8 mouse cellular contexts compared by ENCODE assay signal in the genomic region with DNA sequence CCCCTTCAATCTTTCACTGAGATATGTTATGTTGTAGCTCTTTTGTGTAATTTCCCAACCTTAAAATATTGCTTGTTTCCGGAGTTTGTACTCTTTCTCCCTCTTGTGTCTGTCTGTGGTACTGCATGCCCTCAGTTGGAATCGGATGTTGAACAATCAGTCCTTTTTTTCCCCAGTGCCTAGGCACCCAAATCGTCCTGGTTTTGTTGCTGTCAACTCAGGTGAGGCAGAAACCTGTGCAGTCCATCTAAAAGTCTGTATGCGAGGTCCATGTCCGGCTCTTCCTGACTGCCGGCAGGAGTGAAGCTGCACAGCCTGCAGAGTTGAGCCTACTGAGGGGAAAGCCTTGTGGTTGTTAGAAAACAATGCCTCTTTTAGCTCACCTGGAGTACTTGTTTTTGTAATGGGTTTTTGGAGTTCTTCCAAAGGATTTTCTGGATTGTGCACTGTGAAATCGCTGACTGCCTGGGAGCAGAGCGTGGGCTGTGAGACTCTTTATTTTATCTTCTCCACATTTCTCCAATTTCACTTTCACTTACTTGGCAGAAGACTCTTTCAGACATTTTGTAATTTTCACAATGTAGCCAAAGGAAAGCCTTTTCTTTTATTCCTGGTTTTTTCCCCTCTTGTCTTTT. TPM values are rescaled to one million over a fixed set of nuclear protein-coding genes. Genes with fewer than 3 reads are reported as not detected.
DNase-seq lines count a peak whose midpoint lies in the region; TF ChIP-seq lines count a peak whose summit lies in the region.
"Had no signal": no experiment of that assay in that cellular context is flagged by ENCODE, and none has a peak within 500 bp of the region (broad histone marks: within the 10 kb centered on the region; RNA-seq: fewer than 3 reads in every experiment).

No protein-coding gene starts in this region.

- no peak overlapping the region for H3K9ac ChIP-seq in MEL (ENCODE audit: control insufficient read depth, low read depth, low read length, poor library complexity, severe bottlenecking)
- H3K9ac ChIP-seq: midbrain, embryonic 12.5 days had no signal

- no peaks in the 10 kb centered on the region for H3K4me1 ChIP-seq in MEL (ENCODE audit: control insufficient read depth in 1 of 2, insufficient read depth in 2 of 2, low read length in 2 of 2)

- H3K9me3 ChIP-seq in MEL (replicated peaks; ENCODE audit: insufficient read depth, low read length) = no peaks in the 10 kb centered on the region
- H3K9me3 ChIP-seq: midbrain, embryonic 12.5 days had no signal

- H3K27me3 ChIP-seq in MEL (ENCODE audit: control insufficient read depth in 1 of 2, insufficient read depth in 2 of 2, low read length in 2 of 2) = no peaks in the 10 kb centered on the region
- H3K27me3 ChIP-seq: midbrain, embryonic 12.5 days had no signal

- H3K27ac ChIP-seq in MEL (ENCODE audit: control insufficient read depth, low read depth, low read length) = no peak overlapping the region
- H3K27ac ChIP-seq: midbrain, embryonic 12.5 days had no signal

- TF ChIP-seq POLR2A in MEL (IDR thresholded peaks at IDR 0.05; ENCODE audit: control insufficient read depth in 1 of 2, insufficient read depth in 1 of 2, low read depth in 1 of 2, low read length in 2 of 2, poor library complexity in 1 of 2) = no peak

- peak; percentile 75 for TF ChIP-seq RAD21 in MEL (IDR thresholded peaks at IDR 0.05; ENCODE audit: low read depth, low read length)

- no peak overlapping the region for H3K4me3 ChIP-seq in MEL (ENCODE audit: control insufficient read depth in 1 of 2, insufficient read depth in 1 of 2, low read depth in 2 of 2, low read length in 2 of 2)
- H3K4me3 ChIP-seq: midbrain, embryonic 12.5 days had no signal

- TF ChIP-seq CTCF in MEL (IDR thresholded peaks at IDR 0.05 in 2 of 3, conservative IDR thresholded peaks at IDR 0.05 in 1 of 3; ENCODE audit: control insufficient read depth in 1 of 3, insufficient read depth in 1 of 3, low read depth in 2 of 3, low read length in 3 of 3, poor library complexity in 1 of 3, severe bottlenecking in 1 of 3) = peak; percentile 27 to 94 (median 74); a peak in 5 of 6 replicates

- H3K79me2 ChIP-seq in MEL (ENCODE audit: control insufficient read depth, insufficient read depth, low read length, poor library complexity) = peaks cover 2% of the 10 kb centered on the region; the same call in 1 of the 2 replicates

- DNase-seq in CD4-positive, CD25-positive, alpha-beta regulatory T cell, adult 2 months (ENCODE audit: low read depth, low spot score) = peak; percentile 82
- peak; percentile 69 for DNase-seq in MEL (ENCODE audit: low read depth, low spot score)
- peak; percentile 20 for DNase-seq in cerebellum, adult 11-12 months
- peak; percentile 65 for DNase-seq in gastrocnemius, adult 18-20 months (ENCODE audit: low spot score)
- peak; percentile 45 to 84 for DNase-seq in layer of hippocampus, adult 18-20 months (ENCODE audit: low spot score in 2 of 2)
- peak; percentile 77 for DNase-seq in lung, postnatal 14 days
- DNase-seq in skeletal muscle tissue, adult 2 months (ENCODE audit: low read depth, low spot score) = peak; percentile 30

- peaks cover 0 to 23% of the 10 kb centered on the region in 2 experiments; a peak in 2 of 4 replicates for H3K36me3 ChIP-seq in MEL (ENCODE audit: control insufficient read depth in 1 of 2, insufficient read depth in 2 of 2, low read length in 2 of 2)

- no peak for TF ChIP-seq EP300 in MEL (IDR thresholded peaks at IDR 0.05; ENCODE audit: low read depth in 1 of 2, low read length in 2 of 2)

TF ChIP-seq in MEL, 35 proteins besides CTCF, POLR2A, EP300 and RAD21:
- TF ChIP-seq ZC3H11A (IDR thresholded peaks at IDR 0.05; ENCODE audit: low read depth, low read length) (peak; percentile 54), UBTF (IDR thresholded peaks at IDR 0.05; ENCODE audit: borderline replicate concordance, insufficient read depth, low read depth, low read length) (no peak), SMC3 (IDR thresholded peaks at IDR 0.05; ENCODE audit: low read depth, low read length) (peak; percentile 80)

RNA-seq across cellular contexts. Expression of gene Tax1bp1, which starts 11.4 kb away (rescaled TPM):
- 39.8 and 46.0 TPM in 2 replicates for total RNA-seq in MEL (2012; rRNA removed)
- 10 to 100 TPM in 1 of 2 experiments, not detected in 1; 45.6 TPM for polyA plus RNA-seq in MEL (2012; ENCODE audit: insufficient read depth in 1 of 2, insufficient read length in 2 of 2, low read depth in 1 of 2, low replicate concordance in 2 of 2, missing spikeins in 1 of 2)
- total RNA-seq in gastrocnemius, adult 18-20 months (2021) = 10 to 100 TPM; 75.1 to 76.5 TPM
- 100 to 1,000 TPM; 133 to 139 TPM for total RNA-seq in layer of hippocampus, adult 18-20 months (2021)

Comparison
In these comparisons a context has a peak if more than half of its experiments do, and no peak if none do; other contexts are left out.
1. DNase-seq: peak in every context shown above with its lines; median percentile 82 in CD4-positive, CD25-positive, alpha-beta regulatory T cell, adult 2 months; 77 in lung, postnatal 14 days; 69 in MEL; 65 in gastrocnemius, adult 18-20 months; 64 in layer of hippocampus, adult 18-20 months; 30 in skeletal muscle tissue, adult 2 months; 20 in cerebellum, adult 11-12 months.